Mouse (Mus musculus): Measurements from ENCODE around the gene Hic1. TPM values are rescaled to one million over a fixed set of nuclear protein-coding genes. Genes with fewer than 3 reads are reported as not detected.

Hic1 gene
- polyA plus RNA-seq, 1 experiment: 0.02 TPM

DNA sequence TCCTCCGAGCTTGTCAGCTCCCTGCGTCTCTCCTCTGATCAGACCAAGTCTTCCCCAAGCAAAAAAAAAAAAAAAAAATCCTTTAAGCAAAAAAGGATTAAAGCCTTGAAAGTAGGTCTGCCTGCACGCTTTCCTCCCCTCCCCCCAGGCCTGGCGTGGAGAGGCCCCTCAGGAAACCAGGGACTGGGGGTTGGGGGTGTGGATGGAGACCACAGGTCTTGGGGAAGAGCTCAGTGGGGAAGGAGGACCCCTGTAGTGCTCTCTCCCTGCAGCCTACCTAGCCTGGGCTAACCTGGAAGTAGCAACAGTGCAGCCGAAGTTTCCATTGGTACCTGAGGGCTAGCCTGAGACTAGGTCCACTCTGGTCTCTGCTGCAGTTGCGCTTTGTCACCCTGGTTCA lies 41.4 kb upstream of the Hic1 start:
- H3K79me3 ChIP-seq (ENCODE audit: low read depth): no peaks in the 10 kb centered on the region
- no peaks in the 10 kb centered on the region for H3K27me3 ChIP-seq (ENCODE audit: control insufficient read depth, insufficient read depth, insufficient read length)
- H3K79me2 ChIP-seq (ENCODE audit: control insufficient read depth, insufficient read depth): no peaks in the 10 kb centered on the region
- no peak overlapping the region for H3ac ChIP-seq (ENCODE audit: control insufficient read depth, insufficient read length, low read depth)
- no peaks in the 10 kb centered on the region for H3K36me3 ChIP-seq (ENCODE audit: control insufficient read depth, insufficient read depth)
- no peak overlapping the region for H3K4me3 ChIP-seq (ENCODE audit: insufficient read depth, poor library complexity, severe bottlenecking)
- TF ChIP-seq MYOD1 (IDR thresholded peaks at IDR 0.05; ENCODE audit: control insufficient read depth, insufficient read length, low read depth): no peak
- no peak for TF ChIP-seq FOSL1 (IDR thresholded peaks at IDR 0.05; ENCODE audit: insufficient read depth, low read length, poor library complexity, severe bottlenecking)
- TF ChIP-seq CEBPB (IDR thresholded peaks at IDR 0.05; ENCODE audit: low read depth): no peak
- TF ChIP-seq CTCF (IDR thresholded peaks at IDR 0.05; ENCODE audit: control insufficient read depth, insufficient read depth, insufficient read length): no peak
- no peak for TF ChIP-seq USF1 (IDR thresholded peaks at IDR 0.05; ENCODE audit: low read depth)
- no peak for TF ChIP-seq MAX (IDR thresholded peaks at IDR 0.05)
- no peak for TF ChIP-seq MYOG (IDR thresholded peaks at IDR 0.05; ENCODE audit: control insufficient read depth, extremely low read depth, insufficient read length)

DNA sequence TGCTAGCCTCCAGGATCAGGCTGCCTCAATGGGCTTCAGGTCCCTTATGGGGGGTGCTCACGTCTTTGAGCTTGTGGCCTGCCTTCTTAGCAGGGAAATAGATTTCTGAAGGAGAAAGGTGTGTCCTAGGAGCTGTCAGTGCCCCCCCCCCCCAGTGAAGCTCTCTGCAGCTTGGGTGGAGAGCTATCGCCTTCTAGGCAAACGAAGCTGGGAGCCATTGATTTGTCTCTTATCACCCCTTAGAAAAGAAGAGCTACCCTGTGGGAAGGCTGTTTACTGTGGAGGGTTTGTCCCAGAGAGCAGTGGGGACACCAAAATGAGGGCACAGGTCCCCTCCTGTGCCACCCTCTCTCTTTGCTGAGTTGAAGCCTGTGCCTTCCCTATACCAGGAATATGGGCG lies 40.8 kb upstream of the Hic1 start:
- no peaks in the 10 kb centered on the region for H3K27me3 ChIP-seq (ENCODE audit: control insufficient read depth, insufficient read depth, insufficient read length)
- no peak overlapping the region for H3ac ChIP-seq (ENCODE audit: control insufficient read depth, insufficient read length, low read depth)
- TF ChIP-seq FOSL1 (IDR thresholded peaks at IDR 0.05; ENCODE audit: insufficient read depth, low read length, poor library complexity, severe bottlenecking) (no peak), MYOD1 (IDR thresholded peaks at IDR 0.05; ENCODE audit: control insufficient read depth, insufficient read length, low read depth) (no peak), MAX (IDR thresholded peaks at IDR 0.05) (no peak), CTCF (IDR thresholded peaks at IDR 0.05; ENCODE audit: control insufficient read depth, insufficient read depth, insufficient read length) (no peak), USF1 (IDR thresholded peaks at IDR 0.05; ENCODE audit: low read depth) (no peak), CEBPB (IDR thresholded peaks at IDR 0.05; ENCODE audit: low read depth) (no peak)
- H3K4me3 ChIP-seq (ENCODE audit: insufficient read depth, poor library complexity, severe bottlenecking): no peak overlapping the region
- no peaks in the 10 kb centered on the region for H3K36me3 ChIP-seq (ENCODE audit: control insufficient read depth, insufficient read depth)
- H3K79me3 ChIP-seq (ENCODE audit: low read depth): no peaks in the 10 kb centered on the region
- no peaks in the 10 kb centered on the region for H3K79me2 ChIP-seq (ENCODE audit: control insufficient read depth, insufficient read depth)

DNA sequence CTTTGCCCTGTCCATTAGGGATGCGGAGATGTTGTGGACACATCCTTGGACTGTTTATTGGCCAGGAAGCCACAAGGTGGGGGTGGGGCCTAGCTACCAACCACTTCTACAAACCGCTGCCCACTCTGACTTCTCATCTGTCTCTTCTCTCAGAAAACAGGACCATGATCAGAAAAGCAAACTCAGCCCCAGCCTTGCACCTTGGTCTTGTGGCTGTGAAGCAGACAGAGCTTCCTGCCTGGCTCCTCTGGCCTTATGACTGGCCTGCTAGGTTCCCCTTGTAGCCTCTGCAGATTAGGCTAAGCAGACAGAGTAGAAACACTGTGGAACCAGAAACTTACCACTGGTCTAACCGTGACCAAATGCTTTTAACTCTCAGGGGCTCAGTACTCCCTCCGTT lies 40.0 kb upstream of the Hic1 start:
- no peaks in the 10 kb centered on the region for H3K27me3 ChIP-seq (ENCODE audit: control insufficient read depth, insufficient read depth, insufficient read length)
- no peak overlapping the region for H3ac ChIP-seq (ENCODE audit: control insufficient read depth, insufficient read length, low read depth)
- H3K79me3 ChIP-seq (ENCODE audit: low read depth): no peaks in the 10 kb centered on the region
- no peaks in the 10 kb centered on the region for H3K79me2 ChIP-seq (ENCODE audit: control insufficient read depth, insufficient read depth)
- H3K4me3 ChIP-seq (ENCODE audit: insufficient read depth, poor library complexity, severe bottlenecking): no peak overlapping the region
- TF ChIP-seq MAX (IDR thresholded peaks at IDR 0.05): no peak
- no peak for TF ChIP-seq USF1 (IDR thresholded peaks at IDR 0.05; ENCODE audit: low read depth)
- no peak for TF ChIP-seq FOSL1 (IDR thresholded peaks at IDR 0.05; ENCODE audit: insufficient read depth, low read length, poor library complexity, severe bottlenecking)
- TF ChIP-seq MYOD1 (IDR thresholded peaks at IDR 0.05; ENCODE audit: control insufficient read depth, insufficient read length, low read depth): no peak
- TF ChIP-seq MYOG (IDR thresholded peaks at IDR 0.05; ENCODE audit: control insufficient read depth, extremely low read depth, insufficient read length): no peak
- no peak for TF ChIP-seq CEBPB (IDR thresholded peaks at IDR 0.05; ENCODE audit: low read depth)
- TF ChIP-seq CTCF (IDR thresholded peaks at IDR 0.05; ENCODE audit: control insufficient read depth, insufficient read depth, insufficient read length): no peak
- H3K36me3 ChIP-seq (ENCODE audit: control insufficient read depth, insufficient read depth): no peaks in the 10 kb centered on the region

DNA sequence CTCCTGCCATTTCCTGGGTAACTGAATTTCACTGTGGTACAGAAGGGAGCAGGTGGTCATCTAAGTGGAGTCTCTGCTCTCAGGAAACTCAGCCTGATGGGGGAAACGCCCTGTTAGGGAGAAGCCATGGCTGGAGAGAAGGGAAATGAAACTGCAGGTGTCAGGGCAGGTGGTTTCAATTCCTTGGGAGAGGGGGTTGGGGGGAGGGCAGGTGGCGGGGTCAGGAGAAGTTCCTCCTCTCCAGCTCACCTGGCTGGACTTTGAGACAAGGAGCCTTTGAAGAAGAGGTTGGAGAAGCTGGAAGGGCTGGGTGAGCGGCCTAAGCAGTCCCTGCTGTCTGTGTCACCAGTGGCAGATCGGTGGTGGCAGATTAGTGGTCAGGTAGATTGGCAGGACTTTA lies 37.0 kb upstream of the Hic1 start:
- Histone ChIP-seq H3K79me3 (ENCODE audit: low read depth) (no peaks in the 10 kb centered on the region), H3K27me3 (ENCODE audit: control insufficient read depth, insufficient read depth, insufficient read length) (no peaks in the 10 kb centered on the region), H3K4me3 (ENCODE audit: insufficient read depth, poor library complexity, severe bottlenecking) (no peak overlapping the region), H3ac (ENCODE audit: control insufficient read depth, insufficient read length, low read depth) (no peak overlapping the region), H3K79me2 (ENCODE audit: control insufficient read depth, insufficient read depth) (no peaks in the 10 kb centered on the region), H3K36me3 (ENCODE audit: control insufficient read depth, insufficient read depth) (no peaks in the 10 kb centered on the region)
- TF ChIP-seq MYOG (IDR thresholded peaks at IDR 0.05; ENCODE audit: control insufficient read depth, extremely low read depth, insufficient read length) (no peak), MAX (IDR thresholded peaks at IDR 0.05) (no peak), MYOD1 (IDR thresholded peaks at IDR 0.05; ENCODE audit: control insufficient read depth, insufficient read length, low read depth) (no peak), CEBPB (IDR thresholded peaks at IDR 0.05; ENCODE audit: low read depth) (no peak), USF1 (IDR thresholded peaks at IDR 0.05; ENCODE audit: low read depth) (no peak), FOSL1 (IDR thresholded peaks at IDR 0.05; ENCODE audit: insufficient read depth, low read length, poor library complexity, severe bottlenecking) (no peak)

DNA sequence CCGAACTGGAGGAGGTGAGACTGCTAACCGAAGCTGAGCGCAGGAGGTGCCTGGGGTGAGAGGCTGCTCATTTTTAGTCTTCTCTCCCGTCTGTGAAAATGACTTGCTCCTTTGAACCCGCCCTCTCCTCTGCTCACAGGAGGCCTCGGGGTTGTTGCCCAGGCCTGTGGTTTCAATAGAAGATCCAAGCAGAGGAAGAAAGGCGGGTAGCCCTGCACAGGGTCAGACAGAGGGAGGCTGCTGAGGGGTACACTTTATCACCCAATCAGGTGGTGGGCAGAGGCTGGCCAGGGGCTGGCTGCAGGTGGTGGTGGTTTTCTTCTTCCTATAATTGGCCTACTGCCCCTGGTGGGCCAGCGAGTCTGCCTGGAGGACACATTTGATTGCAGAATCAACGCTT lies 35.2 kb upstream of the Hic1 start:
- no peaks in the 10 kb centered on the region for H3K79me2 ChIP-seq (ENCODE audit: control insufficient read depth, insufficient read depth)
- H3K4me3 ChIP-seq (ENCODE audit: insufficient read depth, poor library complexity, severe bottlenecking): no peak overlapping the region
- TF ChIP-seq CTCF (IDR thresholded peaks at IDR 0.05; ENCODE audit: control insufficient read depth, insufficient read depth, insufficient read length) (no peak), FOSL1 (IDR thresholded peaks at IDR 0.05; ENCODE audit: insufficient read depth, low read length, poor library complexity, severe bottlenecking) (no peak), MYOD1 (IDR thresholded peaks at IDR 0.05; ENCODE audit: control insufficient read depth, insufficient read length, low read depth) (no peak), MAX (IDR thresholded peaks at IDR 0.05) (no peak), USF1 (IDR thresholded peaks at IDR 0.05; ENCODE audit: low read depth) (no peak), CEBPB (IDR thresholded peaks at IDR 0.05; ENCODE audit: low read depth) (no peak), MYOG (IDR thresholded peaks at IDR 0.05; ENCODE audit: control insufficient read depth, extremely low read depth, insufficient read length) (no peak)
- H3K27me3 ChIP-seq (ENCODE audit: control insufficient read depth, insufficient read depth, insufficient read length): no peaks in the 10 kb centered on the region
- no peaks in the 10 kb centered on the region for H3K36me3 ChIP-seq (ENCODE audit: control insufficient read depth, insufficient read depth)
- H3K79me3 ChIP-seq (ENCODE audit: low read depth): no peaks in the 10 kb centered on the region
- no peak overlapping the region for H3ac ChIP-seq (ENCODE audit: control insufficient read depth, insufficient read length, low read depth)

DNA sequence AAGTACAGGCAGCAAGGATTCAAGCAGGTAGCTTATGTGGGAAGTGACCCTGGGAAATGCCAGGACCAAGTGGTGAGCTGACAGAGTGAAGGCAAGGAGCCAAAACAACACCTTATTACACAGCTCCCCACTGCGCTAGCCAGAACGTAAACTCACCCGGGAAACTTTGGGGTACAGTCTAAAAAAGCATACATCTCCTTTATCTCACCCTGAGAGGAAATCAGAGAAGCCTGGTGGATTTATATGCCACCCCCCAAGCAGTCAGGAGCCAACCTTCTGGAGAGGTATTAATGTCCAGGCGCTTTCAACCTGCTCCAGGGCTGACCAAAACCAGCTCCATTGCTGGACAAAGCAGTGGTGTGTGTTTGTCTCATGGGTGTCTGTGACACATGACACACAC lies 34.6 kb upstream of the Hic1 start:
- H3K36me3 ChIP-seq (ENCODE audit: control insufficient read depth, insufficient read depth): no peaks in the 10 kb centered on the region
- H3K79me3 ChIP-seq (ENCODE audit: low read depth): no peaks in the 10 kb centered on the region
- no peak overlapping the region for H3K4me3 ChIP-seq (ENCODE audit: insufficient read depth, poor library complexity, severe bottlenecking)
- no peaks in the 10 kb centered on the region for H3K79me2 ChIP-seq (ENCODE audit: control insufficient read depth, insufficient read depth)
- TF ChIP-seq FOSL1 (IDR thresholded peaks at IDR 0.05; ENCODE audit: insufficient read depth, low read length, poor library complexity, severe bottlenecking) (no peak), CEBPB (IDR thresholded peaks at IDR 0.05; ENCODE audit: low read depth) (no peak), MAX (IDR thresholded peaks at IDR 0.05) (no peak), MYOG (IDR thresholded peaks at IDR 0.05; ENCODE audit: control insufficient read depth, extremely low read depth, insufficient read length) (no peak), MYOD1 (IDR thresholded peaks at IDR 0.05; ENCODE audit: control insufficient read depth, insufficient read length, low read depth) (no peak), CTCF (IDR thresholded peaks at IDR 0.05; ENCODE audit: control insufficient read depth, insufficient read depth, insufficient read length) (no peak), USF1 (IDR thresholded peaks at IDR 0.05; ENCODE audit: low read depth) (no peak)
- H3ac ChIP-seq (ENCODE audit: control insufficient read depth, insufficient read length, low read depth): no peak overlapping the region
- H3K27me3 ChIP-seq (ENCODE audit: control insufficient read depth, insufficient read depth, insufficient read length): no peaks in the 10 kb centered on the region

Measured in C2C12 (cell line).